Mouse (Mus musculus): ENCODE measurements around the gene Gga1. TPM values are rescaled to one million over a fixed set of nuclear protein-coding genes. Genes with fewer than 3 reads are reported as not detected.

Gga1 gene
- total RNA-seq (2023) = 84.3 TPM

GRCm38 (mm10) chr15:78876991-78877809, at the start of gene Gga1:
Gene Gga1, plus strand, starts transcription at chr15:78877190.

GRCm38 (mm10) chr15:78842371-78843163, 34.4 kb upstream of the Gga1 start, which contains the start of gene Cdc42ep1:
Gene Cdc42ep1, plus strand, starts transcription at chr15:78842624.

DNA sequence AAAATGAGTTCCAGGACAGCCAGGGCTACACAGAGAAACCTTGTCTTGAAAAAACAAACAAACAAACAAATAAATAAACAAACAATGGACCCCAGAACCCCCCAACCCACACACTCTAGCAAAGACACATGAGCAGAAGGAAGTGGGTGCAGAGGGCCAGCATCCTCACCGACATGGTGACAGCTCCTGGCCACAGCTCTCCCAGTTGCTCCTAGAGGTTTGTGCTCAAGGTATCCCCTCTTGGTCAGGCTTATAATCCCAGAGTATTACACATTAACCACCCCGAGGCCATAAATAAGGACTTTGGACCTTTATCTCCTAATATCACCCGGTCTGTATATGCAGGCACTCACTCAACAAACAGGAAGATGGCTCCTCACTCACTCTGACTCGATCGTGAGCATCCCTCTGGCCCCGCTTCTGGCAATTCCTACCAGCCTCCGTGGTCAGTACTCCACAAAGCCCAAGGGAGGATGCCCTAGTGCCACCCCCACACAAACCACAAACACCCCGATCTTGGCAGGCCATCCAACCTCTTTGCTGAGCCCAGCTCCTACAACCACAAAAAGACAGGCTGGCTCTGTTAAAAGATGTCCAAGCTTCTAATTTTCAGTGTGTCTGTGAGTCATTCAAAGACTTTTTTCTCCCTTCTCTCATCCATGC, 21.6 kb upstream of the Gga1 start, which contains the start of gene Lgals2:
TSS of gene Lgals2 (minus strand) at position 227 of the 663 bp plus-strand sequence.

DNA sequence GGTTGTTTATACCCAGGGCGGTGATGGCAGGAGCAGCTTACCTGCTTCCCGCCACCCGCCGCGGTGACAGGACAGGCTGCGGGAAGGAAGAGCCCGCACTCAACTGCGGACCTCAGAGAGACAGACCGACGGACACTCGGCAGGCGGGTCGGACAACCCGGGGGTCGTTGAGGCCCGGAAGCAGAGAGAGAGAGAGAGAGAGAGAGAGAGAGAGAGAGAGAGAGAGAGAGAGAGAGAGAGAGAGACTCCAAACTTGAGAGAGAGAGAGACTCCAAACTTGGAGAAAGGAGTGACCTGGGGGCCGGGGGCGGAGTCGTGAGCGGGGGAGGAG, 22.4 kb downstream of the Gga1 start, which contains the start of gene Gm49510:
TSS of gene Gm49510 (plus strand) at position 259 of the 331 bp plus-strand sequence.

DNA sequence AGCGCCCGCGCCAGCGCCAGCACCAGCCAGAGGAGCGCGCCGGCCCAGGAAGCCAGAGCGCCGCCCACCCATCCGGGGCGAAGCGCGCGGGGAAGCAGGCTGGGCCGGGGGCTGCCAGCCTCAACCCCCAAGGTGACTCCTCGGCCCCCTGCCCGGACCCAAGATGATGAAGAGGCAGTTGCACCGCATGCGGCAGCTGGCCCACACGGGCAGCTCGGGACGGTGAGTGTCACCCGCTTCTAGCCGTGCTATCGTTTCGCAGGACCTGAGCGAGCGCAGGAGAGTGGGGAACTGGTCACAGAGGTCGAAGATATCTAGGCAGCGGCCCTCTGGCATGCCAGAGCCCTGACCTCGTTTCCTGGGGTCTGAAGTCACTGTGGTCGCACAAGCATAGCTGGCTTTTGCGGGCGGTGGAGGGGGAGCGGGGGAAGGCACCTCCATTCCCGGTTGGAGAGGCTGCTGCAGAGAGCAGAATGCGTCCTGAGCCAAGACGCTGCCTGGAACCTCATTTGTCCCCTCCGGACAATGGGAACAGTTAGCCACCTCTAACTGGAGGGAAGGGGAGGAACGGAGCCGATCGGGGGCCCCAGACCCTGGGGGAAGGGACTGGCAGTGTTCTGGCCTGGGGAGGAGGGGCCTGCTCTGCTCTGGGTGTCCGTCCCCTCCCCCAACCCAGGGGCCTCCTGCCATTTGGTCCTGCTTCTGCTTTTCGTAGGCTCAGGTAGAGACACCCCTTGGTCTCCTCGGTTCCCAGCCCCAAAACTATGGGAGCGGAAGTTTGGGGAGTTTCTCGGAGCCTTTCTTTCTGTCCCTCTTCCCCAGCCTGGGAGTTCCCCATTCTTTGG, 23.0 kb downstream of the Gga1 start, which contains the start of gene Sh3bp1:
TSS of gene Sh3bp1 (plus strand) at position 29 of the 845 bp plus-strand sequence.

GRCm38 (mm10) chr15:78913632-78914090, 36.7 kb downstream of the Gga1 start, which contains the start of gene Pdxp:
Gene Pdxp, plus strand, starts transcription at chr15:78913919.

GRCm38 (mm10) chr15:78926021-78926919, 49.3 kb downstream of the Gga1 start, which contains the start of gene Lgals1:
Gene Lgals1, plus strand, starts transcription at chr15:78926725.

GRCm38 (mm10) chr15:78934784-78935320, 57.9 kb downstream of the Gga1 start, which contains the start of gene Nol12:
Gene Nol12, plus strand, starts transcription at chr15:78934933.

Other genes with a start within 250 kb of the Gga1 start
- gene Elfn2, start 158.4 kb upstream of the Gga1 start, total RNA-seq (2023) = 2.6 TPM
- gene Mfng, start 103.7 kb upstream of the Gga1 start, total RNA-seq (2023) = 125 TPM
- gene Card10, start 74.1 kb upstream of the Gga1 start, total RNA-seq (2023) = 0.56 TPM
- 0.65 TPM for gene Cdc42ep1, start 34.6 kb upstream of the Gga1 start, total RNA-seq (2023)
- gene Lgals2, start 21.7 kb upstream of the Gga1 start, total RNA-seq (2023) = 3.3 TPM
- not detected for gene Gm49510, start 22.5 kb downstream of the Gga1 start, total RNA-seq (2023)
- gene Sh3bp1, start 22.6 kb downstream of the Gga1 start, total RNA-seq (2023) = 241 TPM
- 13.7 TPM for gene Pdxp, start 36.7 kb downstream of the Gga1 start, total RNA-seq (2023)
- gene Lgals1, start 49.5 kb downstream of the Gga1 start, total RNA-seq (2023) = 63.1 TPM
- 58.9 TPM for gene Nol12, start 57.7 kb downstream of the Gga1 start, total RNA-seq (2023)
- 40.0 TPM for gene Triobp, start 70.5 kb downstream of the Gga1 start, total RNA-seq (2023)
- 5.8 TPM for gene H1f0, start 151.3 kb downstream of the Gga1 start, total RNA-seq (2023)
- gene Galr3, start 164.7 kb downstream of the Gga1 start, total RNA-seq (2023) = not detected
- gene Ankrd54, start 185.7 kb downstream of the Gga1 start, total RNA-seq (2023) = 27.3 TPM
- 118 TPM for gene Eif3l, start 198.0 kb downstream of the Gga1 start, total RNA-seq (2023)
- gene Micall1, start 231.7 kb downstream of the Gga1 start, total RNA-seq (2023) = 65.1 TPM